Mouse (Mus musculus): ENCODE data around the gene Vps18. TPM values are rescaled to one million over a fixed set of nuclear protein-coding genes. Genes with fewer than 3 reads are reported as not detected.
A peak's percentile ranks its signal among the peaks of the same experiment; 100 is the strongest.

Vps18 gene
- polyA plus RNA-seq, 1 experiment from 2014 or later: 21.2 TPM

- Histone ChIP-seq H3K9ac (no peak overlapping the region), H3K27me3 (no peaks in the 10 kb centered on the region), H3K4me2 (no peak overlapping the region), H3K9me3 (replicated peaks) (no peaks in the 10 kb centered on the region), H3K36me3 (ENCODE audit: poor library complexity, severe bottlenecking) (peaks cover 78% of the 10 kb centered on the region), H3K27ac (no peak overlapping the region), H3K4me1 (peaks cover 15% of the 10 kb centered on the region), H3K4me3 (no peak overlapping the region)
- ATAC-seq: no peak
- 95% methylated on average over 17 of the region's 17 CpGs for WGBS
Observed at GRCm38 (mm10) chr2:119293311-119293710, 4.8 kb downstream of the Vps18 start.

- Histone ChIP-seq H3K27me3 (no peaks in the 10 kb centered on the region), H3K4me2 (no peak overlapping the region), H3K4me1 (peaks cover 15% of the 10 kb centered on the region), H3K4me3 (no peak overlapping the region), H3K9me3 (replicated peaks) (no peaks in the 10 kb centered on the region), H3K27ac (no peak overlapping the region), H3K36me3 (ENCODE audit: poor library complexity, severe bottlenecking) (peaks cover 83% of the 10 kb centered on the region), H3K9ac (no peak overlapping the region)
- WGBS: 93% methylated on average over 34 of the region's 34 CpGs
- no peak for ATAC-seq
Observed at GRCm38 (mm10) chr2:119293776-119294390, 5.3 kb downstream of the Vps18 start.

GRCm38 (mm10) chr2:119294411-119294810 lies 5.9 kb downstream of the Vps18 start:
- Histone ChIP-seq H3K9ac (no peak overlapping the region), H3K4me1 (peaks cover 11% of the 10 kb centered on the region), H3K27me3 (no peaks in the 10 kb centered on the region), H3K27ac (no peak overlapping the region), H3K36me3 (ENCODE audit: poor library complexity, severe bottlenecking) (peaks cover 89% of the 10 kb centered on the region), H3K4me3 (no peak overlapping the region), H3K9me3 (replicated peaks) (no peaks in the 10 kb centered on the region), H3K4me2 (no peak overlapping the region)
- ATAC-seq: no peak
- 95% methylated on average over 18 of the region's 18 CpGs for WGBS

- ATAC-seq: no peak
- peaks cover 19% of the 10 kb centered on the region for H3K4me1 ChIP-seq
- no peak overlapping the region for H3K27ac ChIP-seq
- no peak overlapping the region for H3K4me2 ChIP-seq
- no peaks in the 10 kb centered on the region for H3K9me3 ChIP-seq (replicated peaks)
- no peak overlapping the region for H3K9ac ChIP-seq
- 94% methylated on average over 12 of the region's 12 CpGs for WGBS
- H3K27me3 ChIP-seq: no peaks in the 10 kb centered on the region
- H3K36me3 ChIP-seq (ENCODE audit: poor library complexity, severe bottlenecking): peaks cover 74% of the 10 kb centered on the region
- H3K4me3 ChIP-seq: no peak overlapping the region
Observed at GRCm38 (mm10) chr2:119296756-119297155, 8.2 kb downstream of the Vps18 start.

- WGBS: 95% methylated on average over 19 of the region's 19 CpGs
- no peak for ATAC-seq
- Histone ChIP-seq H3K4me2 (no peak overlapping the region), H3K27me3 (no peaks in the 10 kb centered on the region), H3K4me3 (no peak overlapping the region), H3K4me1 (peaks cover 22% of the 10 kb centered on the region), H3K36me3 (ENCODE audit: poor library complexity, severe bottlenecking) (peaks cover 67% of the 10 kb centered on the region), H3K9ac (no peak overlapping the region), H3K9me3 (replicated peaks) (no peaks in the 10 kb centered on the region), H3K27ac (no peak overlapping the region)
Observed at GRCm38 (mm10) chr2:119297506-119297905, 9.0 kb downstream of the Vps18 start.

GRCm38 (mm10) chr2:119298330-119298729 lies 9.8 kb downstream of the Vps18 start:
- Histone ChIP-seq H3K4me3 (no peak overlapping the region), H3K4me1 (peaks cover 22% of the 10 kb centered on the region), H3K27ac (no peak overlapping the region), H3K27me3 (no peaks in the 10 kb centered on the region), H3K36me3 (ENCODE audit: poor library complexity, severe bottlenecking) (peaks cover 59% of the 10 kb centered on the region), H3K9ac (no peak overlapping the region), H3K9me3 (replicated peaks) (no peaks in the 10 kb centered on the region), H3K4me2 (no peak overlapping the region)
- no peak for ATAC-seq
- whole genome bisulfite sequencing: 48% methylated on average over 5 of the region's 5 CpGs

GRCm38 (mm10) chr2:119298839-119299238 lies 10.3 kb downstream of the Vps18 start:
- H3K27ac ChIP-seq: no peak overlapping the region
- H3K27me3 ChIP-seq: no peaks in the 10 kb centered on the region
- no peak overlapping the region for H3K4me2 ChIP-seq
- no peaks in the 10 kb centered on the region for H3K9me3 ChIP-seq (replicated peaks)
- peaks cover 54% of the 10 kb centered on the region for H3K36me3 ChIP-seq (ENCODE audit: poor library complexity, severe bottlenecking)
- 93% methylated on average over 2 of the region's 2 CpGs for WGBS
- H3K4me1 ChIP-seq: peaks cover 22% of the 10 kb centered on the region
- H3K9ac ChIP-seq: no peak overlapping the region
- no peak overlapping the region for H3K4me3 ChIP-seq
- ATAC-seq: no peak

GRCm38 (mm10) chr2:119299981-119300818 lies 11.7 kb downstream of the Vps18 start:
- Histone ChIP-seq H3K9ac (no peak overlapping the region), H3K27me3 (no peaks in the 10 kb centered on the region), H3K27ac (peak overlapping the region; percentile 63), H3K4me3 (no peak overlapping the region), H3K4me1 (peaks cover 28% of the 10 kb centered on the region), H3K4me2 (peak overlapping the region; percentile 22; the same call in 1 of the 2 replicates), H3K36me3 (ENCODE audit: poor library complexity, severe bottlenecking) (peaks cover 40% of the 10 kb centered on the region), H3K9me3 (replicated peaks) (no peaks in the 10 kb centered on the region)
- peak; percentile 65 for ATAC-seq
- WGBS: 9% methylated on average over 15 of the region's 15 CpGs

- H3K36me3 ChIP-seq (ENCODE audit: poor library complexity, severe bottlenecking): peaks cover 37% of the 10 kb centered on the region
- H3K9ac ChIP-seq: no peak overlapping the region
- H3K27me3 ChIP-seq: no peaks in the 10 kb centered on the region
- no peak overlapping the region for H3K4me3 ChIP-seq
- H3K9me3 ChIP-seq (replicated peaks): no peaks in the 10 kb centered on the region
- peak; percentile 72 for ATAC-seq
- peaks cover 28% of the 10 kb centered on the region for H3K4me1 ChIP-seq
- peak overlapping the region; percentile 22; the same call in 1 of the 2 replicates for H3K4me2 ChIP-seq
- 40% methylated on average over 7 of the region's 7 CpGs for WGBS
- peak overlapping the region; percentile 63 for H3K27ac ChIP-seq
Observed at GRCm38 (mm10) chr2:119300819-119301493, 12.4 kb downstream of the Vps18 start.

- Histone ChIP-seq H3K4me1 (peaks cover 28% of the 10 kb centered on the region), H3K9ac (no peak overlapping the region), H3K4me2 (no peak overlapping the region), H3K27ac (no peak overlapping the region), H3K4me3 (no peak overlapping the region), H3K36me3 (ENCODE audit: poor library complexity, severe bottlenecking) (peaks cover 19% of the 10 kb centered on the region), H3K9me3 (replicated peaks) (no peaks in the 10 kb centered on the region), H3K27me3 (0 out of 2 replicates have a peak, but pooled peaks cover 7% of the 10 kb centered on the region)
- ATAC-seq: no peak
- WGBS: 79% methylated on average over 6 of the region's 6 CpGs
Observed at GRCm38 (mm10) chr2:119302876-119303275, 14.3 kb downstream of the Vps18 start.

GRCm38 (mm10) chr2:119304391-119304790 lies 15.9 kb downstream of the Vps18 start:
- no peaks in the 10 kb centered on the region for H3K9me3 ChIP-seq (replicated peaks)
- peaks cover 28% of the 10 kb centered on the region for H3K4me1 ChIP-seq
- H3K27ac ChIP-seq: no peak overlapping the region
- no peak for ATAC-seq
- no peak overlapping the region for H3K9ac ChIP-seq
- peaks cover 4% of the 10 kb centered on the region for H3K36me3 ChIP-seq (ENCODE audit: poor library complexity, severe bottlenecking)
- no peak overlapping the region for H3K4me3 ChIP-seq
- peaks cover 8% of the 10 kb centered on the region; the same call in 1 of the 2 replicates for H3K27me3 ChIP-seq
- H3K4me2 ChIP-seq: no peak overlapping the region
- 51% methylated on average over 3 of the region's 3 CpGs for WGBS

- Histone ChIP-seq H3K27me3 (peaks cover 12% of the 10 kb centered on the region; the same call in 1 of the 2 replicates), H3K36me3 (ENCODE audit: poor library complexity, severe bottlenecking) (no peaks in the 10 kb centered on the region), H3K9me3 (replicated peaks) (no peaks in the 10 kb centered on the region), H3K9ac (no peak overlapping the region), H3K4me1 (peaks cover 28% of the 10 kb centered on the region), H3K4me2 (no peak overlapping the region), H3K4me3 (no peak overlapping the region), H3K27ac (no peak overlapping the region)
- no peak for ATAC-seq
- 22% methylated on average over 3 of the region's 3 CpGs for WGBS
Observed at GRCm38 (mm10) chr2:119304798-119305208, 16.3 kb downstream of the Vps18 start.
